ENCODE assay signal across 8 mouse cellular contexts in genomic region chr13:37825646-37826280, GRCm38 (mm10). TPM values are rescaled to one million over a fixed set of nuclear protein-coding genes. Genes with fewer than 3 reads are reported as not detected.
A peak's percentile ranks its signal among the peaks of the same experiment; 100 is the strongest.
DNase-seq lines count a peak whose midpoint lies in the region; ATAC-seq lines count a peak whose summit lies in the region.

No protein-coding gene starts in this region.

- peak overlapping the region; percentile 74 for H3K9ac ChIP-seq in neural tube, embryonic 11.5 days (ENCODE audit: low read length)
- H3K9ac ChIP-seq in embryonic facial prominence, embryonic 12.5 days, result peak overlapping the region; percentile 87
- peak overlapping the region; percentile 54 for H3K9ac ChIP-seq in neural tube, embryonic 14.5 days (replicated peaks; ENCODE audit: low read depth, low read length)

- WGBS in neural tube, embryonic 11.5 days, result under 1% methylated on average over 34 of the region's 43 CpGs
- under 1% methylated on average over 43 of the region's 43 CpGs for WGBS in embryonic facial prominence, embryonic 12.5 days
- under 1% methylated on average over 42 of the region's 43 CpGs for WGBS in heart, embryonic 10.5 days
- WGBS in neural tube, embryonic 14.5 days, result under 1% methylated on average over 38 of the region's 43 CpGs

- H3K4me3 ChIP-seq in neural tube, embryonic 11.5 days (ENCODE audit: low read depth, low read length), result peak overlapping the region; percentile 82
- H3K4me3 ChIP-seq in embryonic facial prominence, embryonic 12.5 days, result peak overlapping the region; percentile 89
- peak overlapping the region; percentile 96 for H3K4me3 ChIP-seq in heart, embryonic 10.5 days
- H3K4me3 ChIP-seq in neural tube, embryonic 14.5 days (ENCODE audit: low read depth, low read length), result peak overlapping the region; percentile 56

- peaks cover 5% of the 10 kb centered on the region for H3K4me1 ChIP-seq in neural tube, embryonic 11.5 days (ENCODE audit: control insufficient read depth, insufficient read depth, low read length)
- peaks cover 27% of the 10 kb centered on the region for H3K4me1 ChIP-seq in embryonic facial prominence, embryonic 12.5 days
- peaks cover 54% of the 10 kb centered on the region for H3K4me1 ChIP-seq in heart, embryonic 10.5 days
- H3K4me1 ChIP-seq in neural tube, embryonic 14.5 days (ENCODE audit: control insufficient read depth, insufficient read depth, low read length), result peaks cover 26% of the 10 kb centered on the region

- H3K9me3 ChIP-seq in neural tube, embryonic 11.5 days (ENCODE audit: control insufficient read depth, low read length), result no peaks in the 10 kb centered on the region
- H3K9me3 ChIP-seq in embryonic facial prominence, embryonic 12.5 days, result no peaks in the 10 kb centered on the region
- no peaks in the 10 kb centered on the region for H3K9me3 ChIP-seq in heart, embryonic 10.5 days
- no peaks in the 10 kb centered on the region for H3K9me3 ChIP-seq in neural tube, embryonic 14.5 days (ENCODE audit: control insufficient read depth, low read length)

- H3K4me2 ChIP-seq in neural tube, embryonic 11.5 days (ENCODE audit: low read depth), result peak overlapping the region; percentile 92
- H3K4me2 ChIP-seq in embryonic facial prominence, embryonic 12.5 days (replicated peaks), result peak overlapping the region; percentile 95
- H3K4me2 ChIP-seq in neural tube, embryonic 14.5 days (ENCODE audit: low read depth, low read length), result peak overlapping the region; percentile 96

- peak; percentile 57 for ATAC-seq in neural tube, embryonic 11.5 days (ENCODE audit: insufficient read depth, low FRiP score, low TSS enrichment)
- ATAC-seq in embryonic facial prominence, embryonic 12.5 days (ENCODE audit: insufficient number of reproducible peaks, insufficient read depth, low FRiP score, low TSS enrichment), result peak; percentile 52
- peak; percentile 71 for ATAC-seq in neural tube, embryonic 14.5 days (ENCODE audit: low read depth)

- H3K27ac ChIP-seq in neural tube, embryonic 11.5 days (ENCODE audit: low read depth, low read length), result peak overlapping the region; percentile 79
- H3K27ac ChIP-seq in embryonic facial prominence, embryonic 12.5 days, result peak overlapping the region; percentile 92
- H3K27ac ChIP-seq in heart, embryonic 10.5 days, result peak overlapping the region; percentile 98
- H3K27ac ChIP-seq in neural tube, embryonic 14.5 days (ENCODE audit: low read depth, low read length), result no peak overlapping the region

- H3K36me3 ChIP-seq in neural tube, embryonic 11.5 days (ENCODE audit: control insufficient read depth, insufficient read depth, low read length), result no peaks in the 10 kb centered on the region
- H3K36me3 ChIP-seq in embryonic facial prominence, embryonic 12.5 days, result no peaks in the 10 kb centered on the region
- no peaks in the 10 kb centered on the region for H3K36me3 ChIP-seq in heart, embryonic 10.5 days
- no peaks in the 10 kb centered on the region for H3K36me3 ChIP-seq in neural tube, embryonic 14.5 days (ENCODE audit: control insufficient read depth, insufficient read depth, low read length)

- H3K27me3 ChIP-seq in neural tube, embryonic 11.5 days (ENCODE audit: control insufficient read depth, insufficient read depth, low read length), result peaks cover 8% of the 10 kb centered on the region; the same call in 1 of the 2 replicates
- H3K27me3 ChIP-seq in embryonic facial prominence, embryonic 12.5 days, result no peaks in the 10 kb centered on the region
- H3K27me3 ChIP-seq in heart, embryonic 10.5 days (ENCODE audit: insufficient read depth, poor library complexity, severe bottlenecking), result no peaks in the 10 kb centered on the region
- H3K27me3 ChIP-seq in neural tube, embryonic 14.5 days (ENCODE audit: control insufficient read depth, insufficient read depth, low read length), result peaks cover 20% of the 10 kb centered on the region

- peak; percentile 75 for DNase-seq in neural tube, embryonic 11.5 days (ENCODE audit: low spot score)
- DNase-seq in neural tube, embryonic 10.5 days (ENCODE audit: extremely low spot score, low spot score), result no peak
- DNase-seq in heart, embryonic 10.5 days (ENCODE audit: low spot score), result peak; percentile 93
- DNase-seq in kidney, adult 8-10 months, result peak; percentile 57 to 59
- peak; percentile 66 to 74 for DNase-seq in lung, adult 18-20 months
- DNase-seq in testis, postnatal 10 days (ENCODE audit: low spot score), result peak; percentile 70

RNA-seq across cellular contexts. Expression of gene Rreb1, which starts 47.6 kb away (rescaled TPM):
- polyA plus RNA-seq in neural tube, embryonic 11.5 days (2014; fragmentation: Nextera tagmentation; extraction: Ambion mirVana), result 5.9 and 6.4 TPM in 2 replicates
- 9.4 and 10.1 TPM in 2 replicates for polyA plus RNA-seq in embryonic facial prominence, embryonic 12.5 days (2016; fragmentation: Nextera tagmentation; extraction: Ambion mirVana)
- 12.1 and 14.3 TPM in 2 replicates for polyA plus RNA-seq in heart, embryonic 10.5 days (2016; fragmentation: Nextera tagmentation; extraction: Ambion mirVana)
- polyA plus RNA-seq in neural tube, embryonic 14.5 days (2014; fragmentation: Nextera tagmentation; extraction: Ambion mirVana), result 2.9 and 3.0 TPM in 2 replicates
